Mouse (Mus musculus) erythroblast, embryonic 14.5 days (primary cell): Measurements from ENCODE around the gene Zbtb43. TPM values are rescaled to one million over a fixed set of nuclear protein-coding genes. Genes with fewer than 3 reads are reported as not detected.

Experiments
- H3K27me3 ChIP-seq: 2 replicates; pipeline ENCODE4 v1.6.1; 2012; ENCODE audit warnings: inconsistent platforms; ENCODE audit not compliant: control insufficient read depth
- H3K36me3 ChIP-seq: 2 replicates; pipeline ENCODE4 v1.6.1; 2012; ENCODE audit warnings: mild to moderate bottlenecking, inconsistent platforms; ENCODE audit not compliant: control insufficient read depth
- H3K4me1 ChIP-seq: 2 replicates; pipeline ENCODE4 v1.6.1; 2012; ENCODE audit warnings: inconsistent platforms; ENCODE audit not compliant: control insufficient read depth
- H3K4me3 ChIP-seq: replicated peaks from 2 replicates; pipeline ENCODE3; 2012; ENCODE audit warnings: moderate library complexity, mild to moderate bottlenecking, inconsistent platforms
- H3K9me3 ChIP-seq: 2 replicates; pipeline ENCODE4 v1.6.1; 2012; ENCODE audit warnings: low read length, inconsistent platforms, mixed read lengths; ENCODE audit not compliant: control insufficient read depth
- GATA1 ChIP-seq: IDR thresholded peaks from 2 replicates; pipeline ENCODE4 v1.6.1; 2012; ENCODE audit warnings: low read length, inconsistent platforms, mixed read lengths
- TAL1 ChIP-seq: IDR thresholded peaks from 3 replicates; pipeline ENCODE4 v1.6.1; 2012; ENCODE audit warnings: low read length, inconsistent platforms, mixed read lengths
- polyA plus RNA-seq: library from polyadenylated mRNA; stranded (reverse); fragments of >175 nt; gene quantifications from 2 replicates; pipeline ENCODE4 v1.2.3, GENCODE M21; 2012

The Zbtb43 gene
- polyA plus RNA-seq, 1 experiment: 0.04 TPM

DNA sequence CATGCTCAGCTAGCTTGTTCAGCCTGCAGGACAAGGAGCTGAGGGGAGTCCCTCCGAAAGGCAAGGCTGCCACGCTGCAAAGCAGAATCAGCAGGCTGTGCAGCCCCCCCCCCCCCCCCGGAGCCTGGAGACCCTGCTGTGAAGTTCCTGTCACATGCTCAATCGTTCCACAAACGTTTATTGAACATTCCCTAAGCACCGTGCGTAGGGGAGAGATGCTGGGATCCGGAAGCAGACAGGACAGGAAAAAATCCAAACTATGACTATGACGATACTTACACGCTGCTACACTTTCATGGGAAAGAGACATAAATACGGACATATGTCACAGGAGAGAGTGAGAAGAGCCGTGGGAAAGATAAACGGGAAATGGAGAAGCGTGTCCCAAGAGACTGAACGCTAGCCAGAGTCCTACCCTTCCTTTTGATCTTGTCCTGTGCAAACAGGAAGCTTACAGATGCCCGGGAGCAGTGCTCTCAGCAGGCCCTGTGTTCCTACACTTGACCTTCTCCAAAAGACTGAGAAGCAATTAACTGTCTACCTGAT lies 32.3 kb downstream of the Zbtb43 start:
- Histone ChIP-seq H3K36me3 (no peaks in the 10 kb centered on the region), H3K4me1 (peaks cover 8% of the 10 kb centered on the region), H3K4me3 (no peak overlapping the region), H3K9me3 (no peaks in the 10 kb centered on the region), H3K27me3 (peaks cover 43% of the 10 kb centered on the region)
- TF ChIP-seq TAL1: no peak
- no peak for TF ChIP-seq GATA1

- Histone ChIP-seq H3K4me1 (peaks cover 17% of the 10 kb centered on the region), H3K36me3 (no peaks in the 10 kb centered on the region), H3K27me3 (peaks cover 43% of the 10 kb centered on the region), H3K9me3 (no peaks in the 10 kb centered on the region), H3K4me3 (no peak overlapping the region)
- TF ChIP-seq GATA1 (no peak), TAL1 (no peak)
Measured at GRCm38 (mm10) chr2:33435036-33435650, 33.2 kb downstream of the Zbtb43 start.

GRCm38 (mm10) chr2:33432877-33433276 lies 35.5 kb downstream of the Zbtb43 start:
- Histone ChIP-seq H3K4me1 (peaks cover 31% of the 10 kb centered on the region), H3K4me3 (no peak overlapping the region), H3K27me3 (peaks cover 25% of the 10 kb centered on the region), H3K9me3 (no peaks in the 10 kb centered on the region), H3K36me3 (peaks cover 2% of the 10 kb centered on the region; the same call in 1 of the 2 replicates)
- TF ChIP-seq GATA1: no peak
- no peak for TF ChIP-seq TAL1

GRCm38 (mm10) chr2:33430771-33431699 lies 37.3 kb downstream of the Zbtb43 start, which contains the start of gene Zbtb34:
Gene Zbtb34, minus strand, starts transcription at chr2:33431324.
- Histone ChIP-seq H3K4me3 (peak within 1 kb of the TSS; percentile 90), H3K36me3 (peaks cover 14% of the 10 kb centered on the region), H3K9me3 (no peaks in the 10 kb centered on the region), H3K4me1 (peaks cover 33% of the 10 kb centered on the region), H3K27me3 (peaks cover 10% of the 10 kb centered on the region)
- TF ChIP-seq TAL1 (no peak), GATA1 (no peak)

- Histone ChIP-seq H3K4me3 (peak overlapping the region; percentile 90), H3K27me3 (peaks cover 3% of the 10 kb centered on the region), H3K9me3 (no peaks in the 10 kb centered on the region), H3K4me1 (peaks cover 33% of the 10 kb centered on the region), H3K36me3 (peaks cover 17% of the 10 kb centered on the region)
- TF ChIP-seq TAL1 (no peak), GATA1 (no peak)
Measured at GRCm38 (mm10) chr2:33430081-33430770, 38.1 kb downstream of the Zbtb43 start.

- peaks cover 17% of the 10 kb centered on the region for H3K36me3 ChIP-seq
- TF ChIP-seq GATA1: no peak
- no peak for TF ChIP-seq TAL1
- H3K27me3 ChIP-seq: no peaks in the 10 kb centered on the region
- no peaks in the 10 kb centered on the region for H3K9me3 ChIP-seq
- peak overlapping the region; percentile 90 for H3K4me3 ChIP-seq
- H3K4me1 ChIP-seq: peaks cover 33% of the 10 kb centered on the region
Measured at GRCm38 (mm10) chr2:33429339-33429738, 39.0 kb downstream of the Zbtb43 start.

DNA sequence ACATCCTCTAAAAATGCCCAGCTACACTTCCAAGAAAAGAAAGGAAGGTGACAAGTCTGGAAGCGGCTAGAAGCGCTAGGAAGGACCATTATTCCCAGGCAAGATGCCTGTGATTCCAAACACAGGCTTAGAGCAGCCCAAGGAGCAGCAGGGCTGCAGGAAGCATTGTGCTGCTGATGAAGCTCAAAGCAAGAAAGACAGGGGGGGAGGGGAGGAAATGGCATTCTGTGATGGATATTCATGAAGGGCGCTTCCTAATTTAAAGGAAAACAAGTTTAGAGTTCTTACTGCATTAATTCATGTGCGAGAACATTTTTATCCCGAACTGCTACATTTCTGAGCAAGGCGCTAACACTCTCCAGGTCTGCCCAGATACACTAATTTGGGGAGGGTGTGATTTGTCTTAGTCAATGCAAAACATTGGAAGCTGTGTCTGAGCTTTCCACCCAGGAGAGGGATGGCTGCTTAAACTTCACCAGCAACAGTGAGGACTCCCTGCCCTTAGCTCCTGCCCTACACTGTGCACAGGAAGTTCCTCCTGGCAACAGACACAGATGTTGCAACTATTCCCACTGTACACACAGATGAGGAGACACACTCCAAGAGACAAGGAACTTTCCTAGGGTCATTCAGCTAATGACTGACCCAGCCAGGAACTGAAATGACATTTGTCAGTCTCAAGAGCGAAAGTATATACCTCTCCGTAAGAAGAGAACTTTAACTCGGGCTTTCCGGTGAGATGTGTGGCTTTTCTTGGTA lies 41.5 kb downstream of the Zbtb43 start:
- H3K9me3 ChIP-seq: no peaks in the 10 kb centered on the region
- peaks cover 29% of the 10 kb centered on the region for H3K36me3 ChIP-seq
- peaks cover 30% of the 10 kb centered on the region for H3K4me1 ChIP-seq
- no peak for TF ChIP-seq TAL1
- no peak for TF ChIP-seq GATA1
- H3K4me3 ChIP-seq: no peak overlapping the region
- no peaks in the 10 kb centered on the region for H3K27me3 ChIP-seq

DNA sequence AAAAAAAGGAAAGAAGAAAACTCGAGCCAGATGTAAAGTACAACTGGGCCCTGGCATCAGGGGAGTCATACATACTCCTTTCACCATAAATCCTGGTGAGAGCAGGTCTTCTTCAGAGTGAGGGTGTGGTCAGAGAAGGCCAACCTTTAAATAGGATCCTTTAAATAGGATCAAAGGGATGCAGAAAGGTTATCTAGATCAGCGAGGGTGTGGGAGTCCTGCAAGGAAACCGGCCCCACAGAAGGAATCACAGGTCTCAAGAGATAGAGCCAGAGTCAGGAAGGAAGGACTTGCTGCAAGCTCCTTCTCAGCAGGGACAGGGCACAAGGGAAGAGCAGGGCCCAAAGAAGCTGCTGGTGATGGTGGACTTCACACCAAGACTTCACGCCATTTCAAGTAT lies 50.9 kb downstream of the Zbtb43 start:
- no peaks in the 10 kb centered on the region for H3K9me3 ChIP-seq
- H3K4me3 ChIP-seq: no peak overlapping the region
- TF ChIP-seq GATA1 (no peak), TAL1 (no peak)
- peaks cover 2% of the 10 kb centered on the region; the same call in 1 of the 2 replicates for H3K4me1 ChIP-seq
- H3K36me3 ChIP-seq: peaks cover 24% of the 10 kb centered on the region
- no peaks in the 10 kb centered on the region for H3K27me3 ChIP-seq

- TF ChIP-seq TAL1: no peak
- TF ChIP-seq GATA1: no peak
- Histone ChIP-seq H3K27me3 (no peaks in the 10 kb centered on the region), H3K36me3 (peaks cover 36% of the 10 kb centered on the region), H3K9me3 (no peaks in the 10 kb centered on the region), H3K4me1 (peaks cover 2% of the 10 kb centered on the region; the same call in 1 of the 2 replicates), H3K4me3 (no peak overlapping the region)
Measured at GRCm38 (mm10) chr2:33414019-33414418, 54.3 kb downstream of the Zbtb43 start.
